Mouse (Mus musculus): ENCODE measurements around the gene Arid5a. TPM values are rescaled to one million over a fixed set of nuclear protein-coding genes. Genes with fewer than 3 reads are reported as not detected.

Gene Arid5a
- total RNA-seq, 2 experiments from 2014 or later = 15.2 to 16.4 TPM

GRCm38 (mm10) chr1:36293470-36293869 is 14.1 kb upstream of the Arid5a start:
- DNase-seq (ENCODE audit: low spot score in 2 of 2) = no peak

- no peak for DNase-seq (ENCODE audit: low spot score in 2 of 2)
Measured at GRCm38 (mm10) chr1:36294402-36294801, 13.1 kb upstream of the Arid5a start.

GRCm38 (mm10) chr1:36296466-36297149 is 10.9 kb upstream of the Arid5a start:
- peak in 1 of 2 experiments; percentile 41 for DNase-seq (ENCODE audit: low spot score in 2 of 2)

- DNase-seq (ENCODE audit: low spot score in 2 of 2) = no peak
Measured at GRCm38 (mm10) chr1:36298107-36298506, 9.4 kb upstream of the Arid5a start.

- no peak for DNase-seq (ENCODE audit: low spot score in 2 of 2)
Measured at GRCm38 (mm10) chr1:36299126-36299525, 8.4 kb upstream of the Arid5a start.

- DNase-seq (ENCODE audit: low spot score in 2 of 2) = no peak
Measured at GRCm38 (mm10) chr1:36299676-36300075, 7.9 kb upstream of the Arid5a start.

GRCm38 (mm10) chr1:36300486-36300885 is 7.0 kb upstream of the Arid5a start:
- no peak for DNase-seq (ENCODE audit: low spot score in 2 of 2)

GRCm38 (mm10) chr1:36302273-36302672 is 5.3 kb upstream of the Arid5a start:
- no peak for DNase-seq (ENCODE audit: low spot score in 2 of 2)

GRCm38 (mm10) chr1:36302957-36303356 is 4.6 kb upstream of the Arid5a start:
- DNase-seq (ENCODE audit: low spot score in 2 of 2) = no peak

GRCm38 (mm10) chr1:36303381-36304320 is 3.9 kb upstream of the Arid5a start:
- DNase-seq (ENCODE audit: low spot score in 2 of 2) = peak; percentile 78 to 89

- DNase-seq (ENCODE audit: low spot score in 2 of 2) = no peak
Measured at GRCm38 (mm10) chr1:36304764-36305163, 2.8 kb upstream of the Arid5a start.

- no peak for DNase-seq (ENCODE audit: low spot score in 2 of 2)
Measured at GRCm38 (mm10) chr1:36306120-36306519, 1.4 kb upstream of the Arid5a start.

GRCm38 (mm10) chr1:36307121-36307494 is 425 bp upstream of the Arid5a start:
- DNase-seq (ENCODE audit: low spot score in 2 of 2) = no peak

GRCm38 (mm10) chr1:36308451-36308901 is 943 bp downstream of the Arid5a start:
- DNase-seq (ENCODE audit: low spot score in 2 of 2) = no peak

- no peak for DNase-seq (ENCODE audit: low spot score in 2 of 2)
Measured at GRCm38 (mm10) chr1:36308966-36309475, 1.5 kb downstream of the Arid5a start.

GRCm38 (mm10) chr1:36309498-36309901 is 2.0 kb downstream of the Arid5a start:
- peak; percentile 43 to 59 for DNase-seq (ENCODE audit: low spot score in 2 of 2)

- no peak for DNase-seq (ENCODE audit: low spot score in 2 of 2)
Measured at GRCm38 (mm10) chr1:36314959-36315775, 7.6 kb downstream of the Arid5a start.

- no peak for DNase-seq (ENCODE audit: low spot score in 2 of 2)
Measured at GRCm38 (mm10) chr1:36315776-36316100, 8.2 kb downstream of the Arid5a start.

GRCm38 (mm10) chr1:36321164-36321563 is 13.6 kb downstream of the Arid5a start:
- DNase-seq (ENCODE audit: low spot score in 2 of 2) = no peak

GRCm38 (mm10) chr1:36321829-36322573 is 14.5 kb downstream of the Arid5a start:
- DNase-seq (ENCODE audit: low spot score in 2 of 2) = no peak

- DNase-seq (ENCODE audit: low spot score in 2 of 2) = no peak
Measured at GRCm38 (mm10) chr1:36323076-36323475, 15.5 kb downstream of the Arid5a start.
